Mouse (Mus musculus) spleen, adult 2 months (tissue): Measurements from ENCODE around the gene Zfyve9.

ENCODE experiments used
- CTCF ChIP-seq: fragments of 200-500 bp; IDR thresholded peaks from 2 replicates; pipeline ENCODE4 v1.5.1; 2011; ENCODE audit warnings: mild to moderate bottlenecking, inconsistent platforms; ENCODE audit not compliant: insufficient read depth, insufficient read length, insufficient replicate concordance; ENCODE audit errors: extremely low read depth
- POLR2A ChIP-seq: fragments of 200-500 bp; IDR thresholded peaks from 2 replicates; pipeline ENCODE4 v1.6.1; 2011; ENCODE audit warnings: low read depth, low read length, inconsistent platforms

DNA sequence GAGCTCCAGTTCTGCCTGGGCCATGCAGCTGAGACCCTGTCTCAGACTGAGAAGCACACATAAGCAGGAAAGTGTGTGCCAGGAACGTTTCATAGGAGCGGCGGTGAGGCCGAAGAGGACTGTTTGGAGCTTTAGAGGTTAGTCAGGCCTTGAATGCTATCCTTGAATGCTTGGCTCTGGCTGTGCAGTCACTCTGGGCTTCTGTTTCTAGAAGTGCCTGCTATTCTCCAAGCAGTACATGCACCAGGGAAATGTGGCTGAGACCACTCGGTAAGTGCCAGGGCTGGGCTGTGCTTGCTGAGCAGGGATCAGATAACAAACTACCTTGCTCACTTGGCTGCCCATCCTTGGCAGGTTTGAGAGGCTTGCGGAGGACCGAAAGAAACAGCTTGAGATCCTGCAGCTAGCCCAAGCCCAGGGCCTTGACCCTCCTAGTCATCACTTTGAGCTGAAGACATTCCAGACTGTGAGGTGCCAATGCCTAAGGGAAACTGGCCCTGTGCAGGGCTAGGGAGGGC, 151.2 kb downstream of the Zfyve9 start:
- TF ChIP-seq CTCF (no peak), POLR2A (no peak)
